Mouse (Mus musculus) CH12.LX (cell line): ENCODE data around the gene Vps41. TPM values are rescaled to one million over a fixed set of nuclear protein-coding genes. Genes with fewer than 3 reads are reported as not detected.

ENCODE experiments used
- DNase-seq: peaks from one replicate; pipeline ENCODE4 v3.0.0-alpha.2; 2013; ENCODE audit errors: extremely low read depth
- H3K27ac ChIP-seq: 2 replicates; pipeline ENCODE4 v1.5.1; 2012; ENCODE audit warnings: low read depth, mild to moderate bottlenecking, control low read depth, moderate library complexity; ENCODE audit not compliant: insufficient read depth
- H3K27me3 ChIP-seq: replicated peaks from 2 replicates; pipeline ENCODE3; 2012; ENCODE audit warnings: inconsistent platforms
- H3K36me3 ChIP-seq, 2 experiments: replicated peaks in 1 of 2; 2 replicates each; pipeline versions ENCODE3 to v1.6.1; 2012; ENCODE audit warnings: inconsistent platforms in 1 of 2, low read length in 1 of 2, mild to moderate bottlenecking in 1 of 2, mixed read lengths in 1 of 2, moderate library complexity in 1 of 2; ENCODE audit not compliant: control insufficient read depth in 1 of 2, insufficient read depth in 1 of 2
- H3K4me1 ChIP-seq, 2 experiments: 2 replicates each; pipeline ENCODE4 v1.6.1; 2012; ENCODE audit warnings: inconsistent platforms in 1 of 2, moderate library complexity in 1 of 2; ENCODE audit not compliant: insufficient read depth in 2 of 2, control insufficient read depth in 1 of 2
- H3K4me2 ChIP-seq: 2 replicates; pipeline ENCODE4 v1.6.1; 2012; ENCODE audit warnings: low read depth, mild to moderate bottlenecking, control low read depth; ENCODE audit not compliant: poor library complexity, insufficient read depth, severe bottlenecking
- H3K4me3 ChIP-seq, 3 experiments: fragments of 150-350 bp in 1 of 3; sonication (generic) in 1 of 3; replicated peaks in 1 of 3; 2 replicates each; pipeline versions ENCODE3 to v1.5.1; 2011 to 2012; ENCODE audit warnings: low read depth in 2 of 3, low read length in 2 of 3, mild to moderate bottlenecking in 2 of 3, moderate library complexity in 2 of 3, control low read depth in 1 of 3, improper control_type of control experiment in 1 of 3, inconsistent platforms in 1 of 3, mixed read lengths in 1 of 3; ENCODE audit not compliant: poor library complexity in 1 of 3
- H3K79me2 ChIP-seq: replicated peaks from 2 replicates; pipeline ENCODE4 v1.6.1; 2012; ENCODE audit warnings: mild to moderate bottlenecking, moderate library complexity; ENCODE audit not compliant: control insufficient read depth, poor library complexity, insufficient read depth, severe bottlenecking; ENCODE audit errors: extremely low read depth
- H3K9ac ChIP-seq: 2 replicates; pipeline ENCODE4 v1.6.1; 2012; ENCODE audit warnings: low read depth, mild to moderate bottlenecking, control low read depth, moderate library complexity; ENCODE audit not compliant: insufficient read depth
- H3K9me3 ChIP-seq: replicated peaks from 2 replicates; pipeline ENCODE3; 2012; ENCODE audit warnings: low read length, inconsistent platforms, mixed read lengths
- BHLHE40 ChIP-seq: IDR thresholded peaks from 2 replicates; pipeline ENCODE4 v1.6.1; 2011; ENCODE audit warnings: mild to moderate bottlenecking, low read depth, low read length, improper control_type of control experiment
- CHD2 ChIP-seq: IDR thresholded peaks from 2 replicates; pipeline ENCODE4 v1.6.1; 2011; ENCODE audit warnings: low read length, improper control_type of control experiment
- ELF1 ChIP-seq: IDR thresholded peaks from 2 replicates; pipeline ENCODE4 v1.6.1; 2014; ENCODE audit warnings: low read depth, mild to moderate bottlenecking, inconsistent platforms, low read length, improper control_type of control experiment
- EP300 ChIP-seq: IDR thresholded peaks from 2 replicates; pipeline ENCODE4 v1.6.1; 2011; ENCODE audit warnings: low read length, improper control_type of control experiment
- ETS1 ChIP-seq: conservative IDR thresholded peaks from 2 replicates; pipeline ENCODE4 v1.6.1; 2012; ENCODE audit warnings: low read depth, mild to moderate bottlenecking, inconsistent platforms, low read length, improper control_type of control experiment, moderate library complexity
- GABPA ChIP-seq: IDR thresholded peaks from 2 replicates; pipeline ENCODE4 v1.6.1; 2012; ENCODE audit warnings: low read depth, low read length, improper control_type of control experiment, inconsistent platforms; ENCODE audit not compliant: insufficient replicate concordance
- MXI1 ChIP-seq: IDR thresholded peaks from 2 replicates; pipeline ENCODE4 v1.6.1; 2011; ENCODE audit warnings: mild to moderate bottlenecking, low read depth, low read length, improper control_type of control experiment
- MYC ChIP-seq: IDR thresholded peaks from 2 replicates; pipeline ENCODE4 v1.6.1; 2011; ENCODE audit warnings: low read depth, mild to moderate bottlenecking, improper control_type of control experiment, low read length
- NELFE ChIP-seq: IDR thresholded peaks from 2 replicates; pipeline ENCODE4 v1.6.1; 2011; ENCODE audit warnings: low read depth, low read length, improper control_type of control experiment
- POLR2AphosphoS2 ChIP-seq: IDR thresholded peaks from 2 replicates; pipeline ENCODE4 v1.6.1; 2011; ENCODE audit warnings: low read depth, low read length, improper control_type of control experiment
- TBP ChIP-seq: conservative IDR thresholded peaks from 2 replicates; pipeline ENCODE4 v1.6.1; 2011; ENCODE audit warnings: low read depth, low read length, improper control_type of control experiment
- ZKSCAN1 ChIP-seq: IDR thresholded peaks from 2 replicates; pipeline ENCODE4 v1.6.1; 2012; ENCODE audit warnings: low read depth, inconsistent platforms, low read length, improper control_type of control experiment, borderline replicate concordance
- dilution Hi-C: fragments of 300-500 bp; cut with MboI; formaldehyde crosslinking; loops from 2 replicates; pipeline ENCODE4 v1.14.3; 2020; ENCODE audit warnings: low sequenced_read_pairs; ENCODE audit not compliant: extremely low pct_unique_long_range_greater_than_20kb, extremely low pct_ligation_motif_present
- in situ Hi-C: fragments of 300-500 bp; cut with MboI; formaldehyde crosslinking; loops from 3 replicates; pipeline ENCODE4 v1.14.3; 2019; ENCODE audit warnings: low sequenced_read_pairs, low pct_ligation_motif_present, low pct_unique_long_range_greater_than_20kb, mixed read lengths
- polyA plus RNA-seq: library from polyadenylated mRNA; unstranded; fragments of >175 nt; gene quantifications from 2 replicates; pipeline ENCODE4 v1.2.1, GENCODE M21; 2012; ENCODE audit warnings: low read depth; ENCODE audit not compliant: insufficient read length
- total RNA-seq, 2 experiments: library from RNA; depleted of rRNA; stranded (reverse); fragments of 300-350 nt in 1 of 2; fragments of >200 nt in 1 of 2; gene quantifications; 2 replicates each; pipeline ENCODE4 v1.2.3; 2012 to 2014

Gene Vps41
- total and polyA plus RNA-seq, 3 experiments: 41.7 to 59.2 (median 48.1) TPM

DNA sequence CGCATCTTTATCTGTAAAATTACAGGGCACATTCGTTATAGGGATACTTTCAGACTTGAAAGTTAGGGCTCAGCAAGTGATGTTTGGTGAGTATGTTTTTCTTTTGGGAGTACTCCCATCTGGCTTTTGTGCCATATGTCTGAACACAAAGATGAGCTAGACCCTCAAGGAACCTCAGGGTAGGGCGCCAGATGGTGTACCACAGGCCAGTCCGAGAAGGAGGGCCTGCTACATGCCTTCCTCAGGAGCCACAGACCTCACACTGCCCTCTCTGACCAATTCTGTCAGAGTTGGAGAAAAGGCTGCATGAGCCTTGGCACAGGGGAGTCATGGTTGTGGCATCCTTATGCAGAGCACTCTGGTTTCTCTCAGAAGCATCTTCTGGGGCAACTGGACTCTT is 125.5 kb downstream of the Vps41 start:
- dilution Hi-C loops (no loop called here), in situ Hi-C loops (no loop called here)
- H3K4me3 ChIP-seq: no peak overlapping the region
- no peak overlapping the region for H3K4me2 ChIP-seq
- H3K9me3 ChIP-seq: no peaks in the 10 kb centered on the region
- peaks cover 9 to 38% of the 10 kb centered on the region in 2 experiments for H3K36me3 ChIP-seq
- H3K9ac ChIP-seq: no peak overlapping the region
- no peaks in the 10 kb centered on the region for H3K79me2 ChIP-seq
- no peak overlapping the region for H3K27ac ChIP-seq
- TF ChIP-seq NELFE (no peak), ETS1 (no peak), MXI1 (no peak), BHLHE40 (no peak)
- no peak for DNase-seq
- H3K27me3 ChIP-seq: no peaks in the 10 kb centered on the region
- H3K4me1 ChIP-seq: peaks cover 14 to 66% of the 10 kb centered on the region in 2 experiments

DNA sequence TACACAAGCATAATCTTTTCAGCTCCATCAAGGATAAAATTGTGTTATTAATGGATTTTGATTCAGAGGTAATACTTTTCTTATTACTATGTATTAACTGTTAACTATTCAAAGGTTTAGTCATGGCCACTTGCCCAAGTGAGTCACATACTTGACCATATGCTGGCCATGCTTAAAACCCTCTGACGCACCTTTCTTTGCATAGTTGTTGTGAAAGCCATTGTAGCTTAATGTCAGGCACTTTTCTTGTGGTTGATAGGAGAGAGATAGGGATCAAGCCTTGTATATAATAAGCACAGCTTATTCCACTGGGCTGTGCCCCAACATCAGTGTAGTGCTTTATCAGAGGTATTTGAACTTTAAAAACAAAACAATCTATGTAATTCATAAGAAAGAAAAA is 126.5 kb downstream of the Vps41 start:
- in situ Hi-C loops: no loop called here

GRCm38 (mm10) chr13:18847386-18847785 is 130.3 kb downstream of the Vps41 start:
- DNase-seq: no peak
- H3K4me1 ChIP-seq: peaks cover 5 to 34% of the 10 kb centered on the region in 2 experiments; a peak in 3 of 4 replicates
- peaks cover 22 to 72% of the 10 kb centered on the region in 2 experiments for H3K36me3 ChIP-seq
- no peak overlapping the region for H3K27ac ChIP-seq
- no peaks in the 10 kb centered on the region for H3K9me3 ChIP-seq
- dilution Hi-C loops (no loop called here), in situ Hi-C loops (no loop called here)
- TF ChIP-seq TBP (no peak), ELF1 (peak; percentile 52; the same call in 1 of the 2 replicates)
- no peaks in the 10 kb centered on the region for H3K79me2 ChIP-seq
- H3K9ac ChIP-seq: no peak overlapping the region
- H3K27me3 ChIP-seq: no peaks in the 10 kb centered on the region
- no peak overlapping the region for H3K4me2 ChIP-seq
- no peak overlapping the region for H3K4me3 ChIP-seq

More for the DNA sequence above, 126.5 kb downstream of the Vps41 start:
- Histone ChIP-seq H3K4me2 (no peak overlapping the region), H3K4me3 (no peak overlapping the region), H3K79me2 (no peaks in the 10 kb centered on the region), H3K27ac (no peak overlapping the region), H3K9me3 (no peaks in the 10 kb centered on the region), H3K36me3 (peaks cover 9 to 42% of the 10 kb centered on the region in 2 experiments), H3K4me1 (peaks cover 12 to 60% of the 10 kb centered on the region in 2 experiments), H3K27me3 (no peaks in the 10 kb centered on the region), H3K9ac (no peak overlapping the region)
- dilution Hi-C loops: no loop called here
- TF ChIP-seq GABPA (no peak), ZKSCAN1 (no peak), POLR2AphosphoS2 (no peak), ETS1 (no peak), MYC (no peak), EP300 (no peak), CHD2 (no peak)
- no peak for DNase-seq
